In genomic region chr3:95675301-95676092, GRCm38 (mm10) we compare ENCODE assay signal across 8 mouse cellular contexts. TPM values are rescaled to one million over a fixed set of nuclear protein-coding genes. Genes with fewer than 3 reads are reported as not detected.
DNase-seq lines count a peak whose midpoint lies in the region; ATAC-seq and TF ChIP-seq lines count a peak whose summit lies in the region.

No protein-coding gene starts in this region.

- 31% methylated on average over 7 of the region's 8 CpGs for WGBS in forebrain, embryonic 12.5 days
- whole genome bisulfite sequencing in lung, postnatal 0 days: 14% methylated on average over 7 of the region's 8 CpGs

- no peaks in the 10 kb centered on the region for H3K27me3 ChIP-seq in MEL (ENCODE audit: control insufficient read depth in 1 of 2, insufficient read depth in 2 of 2, low read length in 2 of 2)
- H3K27me3 ChIP-seq in forebrain, embryonic 12.5 days: no peaks in the 10 kb centered on the region
- no peaks in the 10 kb centered on the region for H3K27me3 ChIP-seq in lung, postnatal 0 days (replicated peaks; ENCODE audit: insufficient read depth, low read length)

- peak; percentile 95 for DNase-seq in MEL (ENCODE audit: low read depth, low spot score)
- DNase-seq in heart, postnatal 25 days (ENCODE audit: low spot score): peak; percentile 86
- peak; percentile 35 to 38 for DNase-seq in layer of hippocampus, adult 2 months (ENCODE audit: low spot score in 2 of 2)
- peak; percentile 98 for DNase-seq in lung, postnatal 0 days (ENCODE audit: low spot score)
- peak; percentile 75 for DNase-seq in ovary, adult 18-20 months (ENCODE audit: low spot score)
- peak; percentile 66 to 79 for DNase-seq in thymus, postnatal 10 days (ENCODE audit: low spot score in 2 of 2)

- intact Hi-C loops in heart, postnatal 25 days (cut with DNase I): loop anchor here (1.0 to 5.0 kb wide), 2 partner anchors 42 to 97 kb away; no protein-coding TSS in a partner anchor

- no peak overlapping the region for H3K4me3 ChIP-seq in MEL (ENCODE audit: control insufficient read depth in 1 of 2, insufficient read depth in 1 of 2, low read depth in 2 of 2, low read length in 2 of 2)
- H3K4me3 ChIP-seq in forebrain, embryonic 12.5 days (replicated peaks): no peak overlapping the region
- H3K4me3 ChIP-seq in layer of hippocampus, adult 2 months: no peak overlapping the region
- peak overlapping the region; percentile 4; the same call in 1 of the 2 replicates for H3K4me3 ChIP-seq in lung, postnatal 0 days (ENCODE audit: low read depth, low read length)

- TF ChIP-seq CTCF in MEL (IDR thresholded peaks at IDR 0.05 in 2 of 3, conservative IDR thresholded peaks at IDR 0.05 in 1 of 3; ENCODE audit: control insufficient read depth in 1 of 3, insufficient read depth in 1 of 3, low read depth in 2 of 3, low read length in 3 of 3, poor library complexity in 1 of 3, severe bottlenecking in 1 of 3): peak in 1 of 3 experiments; percentile 100; a peak in 2 of 6 replicates
- TF ChIP-seq CTCF in layer of hippocampus, adult 2 months (conservative IDR thresholded peaks at IDR 0.05): peak; percentile 91
- TF ChIP-seq CTCF in lung, postnatal 0 days (IDR thresholded peaks at IDR 0.05): peak; percentile 86

- H3K9ac ChIP-seq in MEL (ENCODE audit: control insufficient read depth, low read depth, low read length, poor library complexity, severe bottlenecking): peak overlapping the region; percentile 71
- H3K9ac ChIP-seq in forebrain, embryonic 12.5 days: 0 out of 2 replicates have a peak overlapping the region, but pooled peaks have one; percentile 7
- H3K9ac ChIP-seq in lung, postnatal 0 days (replicated peaks; ENCODE audit: low read depth): 0 out of 2 replicates have a peak overlapping the region, but pooled peaks have one; percentile 19

- no peak overlapping the region for H3K4me2 ChIP-seq in forebrain, embryonic 12.5 days
- peak overlapping the region; percentile 47 for H3K4me2 ChIP-seq in lung, postnatal 0 days (replicated peaks; ENCODE audit: low read depth, low read length)

- TF ChIP-seq POLR2A in MEL (IDR thresholded peaks at IDR 0.05; ENCODE audit: control insufficient read depth in 1 of 2, insufficient read depth in 1 of 2, low read depth in 1 of 2, low read length in 2 of 2, poor library complexity in 1 of 2): no peak

- no peaks in the 10 kb centered on the region for H3K9me3 ChIP-seq in MEL (replicated peaks; ENCODE audit: insufficient read depth, low read length)
- no peaks in the 10 kb centered on the region for H3K9me3 ChIP-seq in forebrain, embryonic 12.5 days
- no peaks in the 10 kb centered on the region for H3K9me3 ChIP-seq in lung, postnatal 0 days (ENCODE audit: low read length)

- peaks cover 22% of the 10 kb centered on the region for H3K79me2 ChIP-seq in MEL (ENCODE audit: control insufficient read depth, insufficient read depth, low read length, poor library complexity)

- ATAC-seq in cerebellum, adult (ENCODE audit: insufficient number of reproducible peaks, low FRiP score, low TSS enrichment): peak; percentile 52; the same call in 1 of the 2 replicates
- ATAC-seq in forebrain, embryonic 12.5 days (ENCODE audit: low FRiP score): peak; percentile 60
- ATAC-seq in lung, postnatal 0 days: peak; percentile 78

- H3K4me1 ChIP-seq in MEL (ENCODE audit: control insufficient read depth in 1 of 2, insufficient read depth in 2 of 2, low read length in 2 of 2): peaks cover 36 to 53% of the 10 kb centered on the region in 2 experiments
- peaks cover 28% of the 10 kb centered on the region for H3K4me1 ChIP-seq in forebrain, embryonic 12.5 days
- H3K4me1 ChIP-seq in lung, postnatal 0 days (ENCODE audit: insufficient read depth, low read depth, low read length): peaks cover 52% of the 10 kb centered on the region

- peak overlapping the region; percentile 95 for H3K27ac ChIP-seq in MEL (ENCODE audit: control insufficient read depth, low read depth, low read length)
- peak overlapping the region; percentile 37 for H3K27ac ChIP-seq in forebrain, embryonic 12.5 days
- H3K27ac ChIP-seq in layer of hippocampus, adult 2 months: peak overlapping the region; percentile 83
- peak overlapping the region; percentile 99 for H3K27ac ChIP-seq in lung, postnatal 0 days (ENCODE audit: low read length)

- H3K36me3 ChIP-seq in MEL (ENCODE audit: control insufficient read depth in 1 of 2, insufficient read depth in 2 of 2, low read length in 2 of 2): peaks cover 0 to 47% of the 10 kb centered on the region in 2 experiments; a peak in 2 of 4 replicates
- H3K36me3 ChIP-seq in forebrain, embryonic 12.5 days (replicated peaks): peaks cover 4% of the 10 kb centered on the region
- H3K36me3 ChIP-seq in lung, postnatal 0 days (ENCODE audit: insufficient read depth, low read length): no peaks in the 10 kb centered on the region

- TF ChIP-seq EP300 in MEL (IDR thresholded peaks at IDR 0.05; ENCODE audit: low read depth in 1 of 2, low read length in 2 of 2): no peak
- peak; percentile 98 for TF ChIP-seq EP300 in lung, postnatal 0 days (IDR thresholded peaks at IDR 0.05)

- no peak for TF ChIP-seq RAD21 in MEL (IDR thresholded peaks at IDR 0.05; ENCODE audit: low read depth, low read length)

TF ChIP-seq in MEL, 35 proteins besides CTCF, POLR2A, EP300 and RAD21:
- no peak for TF ChIP-seq MEF2A (IDR thresholded peaks at IDR 0.05; ENCODE audit: extremely low read depth, insufficient replicate concordance, low read depth, low read length, poor library complexity, severe bottlenecking)
- peak; percentile 18; the same call in 1 of the 2 replicates for TF ChIP-seq UBTF (IDR thresholded peaks at IDR 0.05; ENCODE audit: borderline replicate concordance, insufficient read depth, low read depth, low read length)
- TF ChIP-seq TBP (IDR thresholded peaks at IDR 0.05; ENCODE audit: low read depth, low read length): 0 out of 2 replicates have a peak, but pooled peaks have one; percentile 27

RNA-seq across cellular contexts. Expression of gene Adamtsl4, which starts 12.2 kb away (rescaled TPM):
- total RNA-seq in MEL (2012; rRNA removed): 0.03 and 0.27 TPM in 2 replicates
- under 1 TPM in 1 of 2 experiments, not detected in 1; 0.88 TPM for polyA plus RNA-seq in MEL (2012; ENCODE audit: insufficient read depth in 1 of 2, insufficient read length in 2 of 2, low read depth in 1 of 2, low replicate concordance in 2 of 2, missing spikeins in 1 of 2)
- polyA plus RNA-seq in forebrain, embryonic 12.5 days (2016; fragmentation: Nextera tagmentation; extraction: Ambion mirVana): 0.65 and 1.1 TPM in 2 replicates
- total RNA-seq in heart, postnatal 25 days (2021): 10 to 100 TPM; 52.6 to 64.6 TPM
- 1 to 10 TPM; 7.0 to 7.9 TPM for total RNA-seq in layer of hippocampus, adult 2 months (2021)
- 11.8 and 13.2 TPM in 2 replicates for polyA plus RNA-seq in lung, postnatal 0 days (2015; fragmentation: Nextera tagmentation; extraction: Ambion mirVana)

RNA-seq across cellular contexts. Expression of gene Mcl1, which starts 16.9 kb away (rescaled TPM):
- 140 and 142 TPM in 2 replicates for total RNA-seq in MEL (2012; rRNA removed)
- 100 to 1,000 TPM; 156 to 211 TPM for polyA plus RNA-seq in MEL (2012; ENCODE audit: insufficient read depth in 1 of 2, insufficient read length in 2 of 2, low read depth in 1 of 2, low replicate concordance in 2 of 2, missing spikeins in 1 of 2)
- polyA plus RNA-seq in forebrain, embryonic 12.5 days (2016; fragmentation: Nextera tagmentation; extraction: Ambion mirVana): 69.3 and 74.0 TPM in 2 replicates
- 100 to 1,000 TPM; 128 to 152 TPM for total RNA-seq in heart, postnatal 25 days (2021)
- total RNA-seq in layer of hippocampus, adult 2 months (2021): 10 to 100 TPM; 49.6 to 55.2 TPM
- 99.6 and 101 TPM in 2 replicates for polyA plus RNA-seq in lung, postnatal 0 days (2015; fragmentation: Nextera tagmentation; extraction: Ambion mirVana)

RNA-seq across cellular contexts. Expression of gene Ensa, which starts 50.7 kb away (rescaled TPM):
- total RNA-seq in MEL (2012; rRNA removed): 68.5 and 85.2 TPM in 2 replicates
- polyA plus RNA-seq in MEL (2012; ENCODE audit: insufficient read depth in 1 of 2, insufficient read length in 2 of 2, low read depth in 1 of 2, low replicate concordance in 2 of 2, missing spikeins in 1 of 2): 10 to 100 TPM in 1 of 2 experiments, not detected in 1; 90.5 TPM
- 102 and 104 TPM in 2 replicates for polyA plus RNA-seq in forebrain, embryonic 12.5 days (2016; fragmentation: Nextera tagmentation; extraction: Ambion mirVana)
- 10 to 100 TPM; 67.4 to 72.2 TPM for total RNA-seq in heart, postnatal 25 days (2021)
- total RNA-seq in layer of hippocampus, adult 2 months (2021): 100 to 1,000 TPM; 302 to 322 TPM
- 48.2 and 52.0 TPM in 2 replicates for polyA plus RNA-seq in lung, postnatal 0 days (2015; fragmentation: Nextera tagmentation; extraction: Ambion mirVana)

Comparison
In these comparisons a context has a peak if more than half of its experiments do, and no peak if none do; other contexts are left out.
1. DNase-seq: peak in every context shown above with its lines; median percentile 98 in lung, postnatal 0 days; 95 in MEL; 86 in heart, postnatal 25 days; 75 in ovary, adult 18-20 months; 72 in thymus, postnatal 10 days; 36 in layer of hippocampus, adult 2 months.
2. H3K27ac ChIP-seq: peak in every context shown above with its lines; median percentile 99 in lung, postnatal 0 days; 95 in MEL; 83 in layer of hippocampus, adult 2 months; 37 in forebrain, embryonic 12.5 days.
3. H3K9ac ChIP-seq: peak in every context shown above with its lines; median percentile 71 in MEL; 19 in lung, postnatal 0 days; 7 in forebrain, embryonic 12.5 days.
4. RNA of gene Adamtsl4, which starts 12.2 kb away (total RNA-seq): 52.6 to 64.6 TPM in heart, postnatal 25 days; 7.0 to 7.9 TPM in layer of hippocampus, adult 2 months and 0.03 to 0.27 TPM in MEL; every median in the first group is over 4 times any median in the second.
5. Peak in every context shown above with its lines, with median percentiles within 50 percentile points of each other: ATAC-seq.